Comparison of ENCODE assay signal across 18 mouse cellular contexts in the genomic region with DNA sequence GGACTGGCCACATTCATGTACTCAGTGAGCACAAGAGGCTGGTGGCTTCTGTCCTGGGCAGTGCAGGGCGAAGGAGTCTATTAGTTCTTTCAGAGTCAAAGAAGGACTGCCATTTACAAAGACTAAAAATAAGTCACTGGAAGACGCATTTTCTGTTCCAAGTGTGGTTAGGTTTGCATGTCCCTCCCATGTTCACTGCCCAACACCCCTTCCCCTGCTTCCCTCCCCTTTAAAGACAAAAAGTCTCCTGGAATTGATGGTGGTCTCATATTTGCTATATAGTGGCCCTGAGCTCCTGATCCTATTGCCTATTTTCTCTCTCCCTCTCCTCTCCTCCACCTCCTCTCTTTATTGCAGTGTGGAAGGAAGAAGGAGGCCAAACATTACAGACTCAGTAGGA. TPM values are rescaled to one million over a fixed set of nuclear protein-coding genes. Genes with fewer than 3 reads are reported as not detected.
DNase-seq lines count a peak whose midpoint lies in the region; ATAC-seq and TF ChIP-seq lines count a peak whose summit lies in the region.
"Had no signal": no experiment of that assay in that cellular context is flagged by ENCODE, and none has a peak within 500 bp of the region (broad histone marks: within the 10 kb centered on the region; RNA-seq: fewer than 3 reads in every experiment).

No protein-coding gene starts in this region.

- no peak overlapping the region for H3K4me2 ChIP-seq in forebrain, postnatal 0 days (ENCODE audit: low read depth)
- H3K4me2 ChIP-seq: embryonic facial prominence, embryonic 13.5 days; forebrain, embryonic 13.5 days; forebrain, embryonic 15.5 days had no signal

- H3K9me3 ChIP-seq in forebrain, postnatal 0 days (ENCODE audit: low read length), result no peaks in the 10 kb centered on the region
- H3K9me3 ChIP-seq: embryonic facial prominence, embryonic 13.5 days; forebrain, embryonic 13.5 days; forebrain, embryonic 15.5 days had no signal

- no peak overlapping the region for H3K9ac ChIP-seq in forebrain, postnatal 0 days
- H3K9ac ChIP-seq: embryonic facial prominence, embryonic 13.5 days; forebrain, embryonic 13.5 days; forebrain, embryonic 15.5 days had no signal

- peaks cover 27% of the 10 kb centered on the region; the same call in 1 of the 2 replicates for H3K36me3 ChIP-seq in forebrain, postnatal 0 days (ENCODE audit: insufficient read depth)

- ATAC-seq in forebrain, postnatal 0 days, result no peak
- ATAC-seq: activated CD4-positive, CD25-positive, alpha-beta regulatory T cell, adult 4 months; forebrain, embryonic 13.5 days; forebrain, embryonic 15.5 days had no signal

- peak; percentile 67 for DNase-seq in heart, adult 11 months
- no peak for DNase-seq in heart, adult 8-10 months (ENCODE audit: low spot score)
- peak; percentile 37 for DNase-seq in ZHBTc4 (ENCODE audit: low read depth, low spot score)
- peak; percentile 53 for DNase-seq in adipocyte (ENCODE audit: low spot score)
- no peak for DNase-seq in forebrain, postnatal 0 days
- DNase-seq in kidney, postnatal 25 days, result no peak
- DNase-seq: adrenal gland, adult 2 months; adrenal gland, postnatal 10 days; adrenal gland, postnatal 25 days; cerebellum, adult 11-12 months; cerebellum, adult 2 months; cerebellum, adult 9-10 months; cerebellum, postnatal 10 days; cerebellum, postnatal 25 days had no signal

- no peaks in the 10 kb centered on the region for H3K4me1 ChIP-seq in forebrain, postnatal 0 days (ENCODE audit: insufficient read depth)
- H3K4me1 ChIP-seq: embryonic facial prominence, embryonic 13.5 days had no signal

- TF ChIP-seq CTCF in forebrain, postnatal 0 days (IDR thresholded peaks at IDR 0.05; ENCODE audit: low read depth), result no peak

- H3K27me3 ChIP-seq in forebrain, postnatal 0 days (ENCODE audit: insufficient read depth, low read length), result no peaks in the 10 kb centered on the region
- H3K27me3 ChIP-seq: embryonic facial prominence, embryonic 13.5 days; forebrain, embryonic 13.5 days; forebrain, embryonic 15.5 days had no signal

- no peak overlapping the region for H3K4me3 ChIP-seq in forebrain, postnatal 0 days (ENCODE audit: low read depth, low read length)
- H3K4me3 ChIP-seq: embryonic facial prominence, embryonic 13.5 days; forebrain, embryonic 13.5 days; forebrain, embryonic 15.5 days had no signal

- H3K27ac ChIP-seq in forebrain, postnatal 0 days (ENCODE audit: low read depth, low read length), result no peak overlapping the region
- H3K27ac ChIP-seq: embryonic facial prominence, embryonic 13.5 days; forebrain, embryonic 13.5 days; forebrain, embryonic 15.5 days had no signal

- WGBS in forebrain, postnatal 0 days, result 96% methylated on average over 2 of the region's 2 CpGs

RNA-seq across cellular contexts. Expression of gene Sgo1, which starts 33.2 kb away (rescaled TPM):
- under 1 TPM in 2 of 4 experiments, not detected in 2; 0.08 to 0.09 TPM for total RNA-seq in heart, adult 8-10 months (2022)
- 1.4 and 3.1 TPM in 2 replicates for total RNA-seq in forebrain, postnatal 0 days (2014; rRNA removed)
- 3.7 and 4.0 TPM in 2 replicates for polyA plus RNA-seq in forebrain, postnatal 0 days (2015; fragmentation: Nextera tagmentation; extraction: Ambion mirVana)
- polyA plus RNA-seq: adrenal gland, adult 2 months had no signal

Comparison
In these comparisons a context has a peak if more than half of its experiments do, and no peak if none do; other contexts are left out.
1. DNase-seq: peak in heart, adult 11 months (single experiment), ZHBTc4 (single experiment) and adipocyte (single experiment); none in heart, adult 8-10 months (single experiment), forebrain, postnatal 0 days (single experiment) and kidney, postnatal 25 days (0 of 2).